Mouse (Mus musculus) intestine, embryonic 16.5 days (tissue): ENCODE measurements around the gene Rsf1. TPM values are rescaled to one million over a fixed set of nuclear protein-coding genes. Genes with fewer than 3 reads are reported as not detected.
A peak's percentile ranks its signal among the peaks of the same experiment; 100 is the strongest.

ENCODE experiments used
- ATAC-seq: fragments of 200-750 bp; cut with Nextera tagmentation; 2 replicates; pipeline ENCODE4 v1.8.0; 2017; ENCODE audit warnings: moderate TSS enrichment, moderate library complexity
- H3K27ac ChIP-seq: fragments of 300-500 bp; sonication (generic); 2 replicates; pipeline ENCODE4 v1.5.1; 2014; ENCODE audit warnings: mild to moderate bottlenecking, low read length
- H3K27me3 ChIP-seq: fragments of 300-500 bp; sonication (generic); replicated peaks from 2 replicates; pipeline ENCODE4 v1.6.1; 2014; ENCODE audit warnings: low read length, control low read depth, mixed read lengths; ENCODE audit not compliant: control insufficient read depth, insufficient read depth
- H3K36me3 ChIP-seq: fragments of 300-500 bp; sonication (generic); 2 replicates; pipeline ENCODE4 v1.6.1; 2014; ENCODE audit warnings: low read length, control low read depth; ENCODE audit not compliant: control insufficient read depth, insufficient read depth
- H3K4me1 ChIP-seq: fragments of 300-500 bp; sonication (generic); 2 replicates; pipeline ENCODE4 v1.6.1; 2014; ENCODE audit warnings: low read length, control low read depth, mixed read lengths; ENCODE audit not compliant: control insufficient read depth, insufficient read depth
- H3K4me2 ChIP-seq: fragments of 300-500 bp; sonication (generic); 2 replicates; pipeline ENCODE4 v1.6.1; 2014; ENCODE audit warnings: low read depth, low read length, control low read depth
- H3K4me3 ChIP-seq: fragments of 300-500 bp; sonication (generic); 2 replicates; pipeline ENCODE4 v1.5.1; 2014; ENCODE audit warnings: mild to moderate bottlenecking, low read length
- H3K9ac ChIP-seq: fragments of 300-500 bp; sonication (generic); 2 replicates; pipeline ENCODE4 v1.6.1; 2014; ENCODE audit warnings: low read depth, low read length
- H3K9me3 ChIP-seq: fragments of 300-500 bp; sonication (generic); 2 replicates; pipeline ENCODE4 v1.6.1; 2016; ENCODE audit warnings: low read length, control low read depth; ENCODE audit not compliant: control insufficient read depth
- WGBS: fragments of 180-500 bp; shearing (Covaris S2); extraction: QIAGEN DNeasy Blood & Tissue Kit; methylation state at CpG from one replicate; pipeline ENCODE4 v1.1.7; 2014; 5-methylcytosine and 5-hydroxymethylcytosine counted together
- polyA plus RNA-seq: library from polyadenylated mRNA; unstranded; fragments of >200 nt; fragmentation: Nextera tagmentation; extraction: Ambion mirVana; gene quantifications from 2 replicates; pipeline ENCODE4 v1.2.1, GENCODE M21; 2015

The Rsf1 gene
- polyA plus RNA-seq, 1 experiment from 2014 or later = 16.0 TPM

DNA sequence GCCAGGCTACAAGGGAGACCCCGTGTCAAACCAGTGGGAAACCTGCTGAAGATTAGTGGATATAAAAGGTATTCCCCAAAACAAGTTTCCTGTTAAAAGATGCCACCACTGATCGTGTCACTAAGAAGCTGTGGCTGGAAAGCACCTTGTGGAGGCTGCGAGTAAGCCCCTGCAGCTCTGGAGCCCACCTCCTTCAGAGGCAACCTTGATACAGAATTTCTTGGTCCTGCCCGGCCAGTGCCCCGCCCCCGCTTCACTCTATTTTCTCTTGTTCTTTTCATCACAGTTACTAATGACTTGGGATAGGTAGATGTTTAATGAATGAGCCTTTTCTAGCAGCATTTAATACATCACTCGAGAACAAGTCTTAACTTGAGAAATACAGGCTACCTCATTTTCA, 146.4 kb downstream of the Rsf1 start:
- 86% methylated on average over 7 of the region's 7 CpGs for whole genome bisulfite sequencing
- Histone ChIP-seq H3K4me1 (0 out of 2 replicates have a peak, but pooled peaks cover 2% of the 10 kb centered on the region), H3K4me3 (no peak overlapping the region), H3K27me3 (no peaks in the 10 kb centered on the region), H3K36me3 (no peaks in the 10 kb centered on the region), H3K4me2 (no peak overlapping the region), H3K27ac (no peak overlapping the region), H3K9ac (no peak overlapping the region), H3K9me3 (no peaks in the 10 kb centered on the region)
- ATAC-seq = no peak

DNA sequence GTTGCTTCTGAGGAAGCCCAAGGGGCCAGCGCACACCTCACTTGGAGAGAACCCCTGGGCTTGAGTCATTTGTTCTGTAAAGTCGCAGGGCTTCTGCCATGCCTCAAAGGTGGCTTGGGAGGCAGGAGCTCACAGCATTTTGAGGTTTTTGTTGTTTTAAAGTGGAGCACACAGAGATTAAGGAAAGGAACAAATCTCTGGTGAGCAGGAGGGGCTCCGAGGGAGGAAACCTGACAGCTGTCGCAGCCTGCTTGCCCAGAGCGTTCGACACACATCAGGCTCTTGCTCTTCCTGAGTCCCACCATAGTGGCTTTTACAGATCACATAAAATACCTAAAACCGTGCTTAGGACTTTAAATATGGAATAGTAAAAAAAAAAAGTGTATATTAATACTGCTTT, 147.1 kb downstream of the Rsf1 start:
- no peak overlapping the region for H3K4me3 ChIP-seq
- H3K27me3 ChIP-seq = no peaks in the 10 kb centered on the region
- ATAC-seq = no peak

DNA sequence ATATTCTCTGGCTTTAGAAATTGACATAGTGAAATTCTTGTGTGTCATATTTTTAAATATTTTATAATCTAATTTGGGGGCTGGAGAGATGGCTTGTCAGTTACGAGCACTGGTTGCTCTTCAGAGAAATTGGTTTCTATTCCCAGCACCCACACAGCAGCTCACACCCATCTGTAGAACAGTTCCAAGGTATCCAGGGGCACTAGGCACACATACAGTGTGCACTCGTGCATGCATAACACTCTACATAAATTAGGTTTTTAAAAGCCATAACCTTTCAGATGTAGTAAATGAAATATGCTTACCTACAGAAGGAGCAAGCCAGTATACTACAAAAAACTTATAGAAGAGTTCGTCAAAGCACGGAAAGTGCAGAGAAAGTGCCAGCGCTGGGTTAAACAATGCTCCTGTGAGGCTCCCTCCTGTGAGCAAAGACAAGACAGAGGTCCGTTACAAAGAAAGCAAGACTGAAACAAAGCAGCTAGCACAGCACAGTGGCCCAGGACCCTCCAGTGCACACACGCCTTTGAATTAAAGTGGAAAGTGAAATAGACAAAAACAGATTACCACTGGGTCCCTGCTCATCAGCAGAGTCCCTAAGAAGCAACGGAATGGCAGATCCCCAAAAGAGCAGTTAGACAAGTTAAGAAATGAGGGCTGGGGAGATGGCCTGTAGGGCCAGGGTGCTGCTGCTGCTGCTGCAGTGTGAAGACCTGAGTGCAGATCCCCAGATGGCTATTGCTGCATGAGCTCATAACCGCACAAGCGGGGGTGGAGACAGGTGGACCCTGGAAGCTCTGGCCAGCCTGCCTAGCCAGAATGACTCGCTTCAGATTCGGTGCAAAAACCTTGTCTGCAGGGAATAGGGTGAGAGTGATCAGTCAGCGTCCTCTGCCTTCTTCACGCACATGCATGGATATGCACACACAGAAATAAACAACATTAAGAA, 149.3 kb downstream of the Rsf1 start:
- no peak for ATAC-seq
- Histone ChIP-seq H3K4me3 (no peak overlapping the region), H3K9ac (no peak overlapping the region), H3K36me3 (no peaks in the 10 kb centered on the region), H3K9me3 (no peaks in the 10 kb centered on the region), H3K4me2 (no peak overlapping the region), H3K4me1 (0 out of 2 replicates have a peak, but pooled peaks cover 2% of the 10 kb centered on the region), H3K27me3 (no peaks in the 10 kb centered on the region), H3K27ac (no peak overlapping the region)
- 64% methylated on average over 14 of the region's 14 CpGs for WGBS

More for the DNA sequence above, 147.1 kb downstream of the Rsf1 start:
- Histone ChIP-seq H3K4me1 (0 out of 2 replicates have a peak, but pooled peaks cover 2% of the 10 kb centered on the region), H3K27ac (no peak overlapping the region), H3K36me3 (no peaks in the 10 kb centered on the region), H3K9ac (no peak overlapping the region), H3K4me2 (no peak overlapping the region), H3K9me3 (no peaks in the 10 kb centered on the region)
- 74% methylated on average over 7 of the region's 7 CpGs for WGBS

DNA sequence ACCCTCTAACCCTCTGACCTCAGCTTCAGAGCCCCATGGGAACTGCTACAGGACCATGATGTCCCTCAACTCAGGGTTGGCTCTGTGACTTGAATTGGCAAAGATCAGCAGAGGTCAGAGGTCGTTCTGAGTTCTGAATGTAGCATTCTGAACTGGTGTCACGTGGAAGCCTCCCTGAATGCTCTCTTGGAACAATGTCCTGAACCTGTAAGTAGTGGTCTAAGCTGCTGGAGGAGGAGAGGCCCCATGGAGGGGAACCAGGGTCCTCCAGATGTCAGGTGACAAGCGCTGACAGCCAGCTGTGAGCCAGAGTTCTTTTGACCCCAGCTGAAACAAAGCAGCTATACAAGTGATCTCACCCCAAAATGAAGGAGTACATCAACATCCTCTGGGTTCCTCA, 150.7 kb downstream of the Rsf1 start:
- Histone ChIP-seq H3K27ac (no peak overlapping the region), H3K4me1 (0 out of 2 replicates have a peak, but pooled peaks cover 2% of the 10 kb centered on the region), H3K9me3 (no peaks in the 10 kb centered on the region), H3K27me3 (no peaks in the 10 kb centered on the region), H3K36me3 (no peaks in the 10 kb centered on the region), H3K4me2 (no peak overlapping the region), H3K4me3 (no peak overlapping the region), H3K9ac (no peak overlapping the region)
- ATAC-seq = no peak
- WGBS = 73% methylated on average over 3 of the region's 3 CpGs

DNA sequence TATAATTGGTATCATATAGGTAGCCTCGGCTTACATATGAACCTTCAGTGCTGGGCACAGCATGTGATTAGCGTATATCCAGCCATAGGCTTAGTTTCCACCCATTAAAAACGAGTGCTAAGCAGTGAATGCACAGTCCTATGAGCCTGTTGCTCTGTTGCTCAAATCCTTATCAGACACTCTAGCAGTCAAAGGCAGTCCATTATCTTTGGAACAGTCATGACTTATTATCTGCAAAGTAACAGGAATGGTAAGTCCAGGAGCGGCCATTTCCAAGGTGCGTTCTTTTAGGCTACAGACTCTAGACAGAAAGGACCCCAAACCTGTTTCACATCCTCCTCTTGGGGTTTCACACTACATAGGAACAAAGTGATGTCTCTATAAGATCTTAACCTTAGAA, 153.9 kb downstream of the Rsf1 start:
- no peak overlapping the region for H3K27ac ChIP-seq
- no peaks in the 10 kb centered on the region for H3K27me3 ChIP-seq
- H3K9me3 ChIP-seq = no peaks in the 10 kb centered on the region
- no peak for ATAC-seq
- no peak overlapping the region for H3K4me2 ChIP-seq
- no peaks in the 10 kb centered on the region for H3K36me3 ChIP-seq
- no peak overlapping the region for H3K4me3 ChIP-seq
- H3K4me1 ChIP-seq = 0 out of 2 replicates have a peak, but pooled peaks cover 5% of the 10 kb centered on the region
- H3K9ac ChIP-seq = no peak overlapping the region
- 76% methylated on average over 5 of the region's 5 CpGs for WGBS

DNA sequence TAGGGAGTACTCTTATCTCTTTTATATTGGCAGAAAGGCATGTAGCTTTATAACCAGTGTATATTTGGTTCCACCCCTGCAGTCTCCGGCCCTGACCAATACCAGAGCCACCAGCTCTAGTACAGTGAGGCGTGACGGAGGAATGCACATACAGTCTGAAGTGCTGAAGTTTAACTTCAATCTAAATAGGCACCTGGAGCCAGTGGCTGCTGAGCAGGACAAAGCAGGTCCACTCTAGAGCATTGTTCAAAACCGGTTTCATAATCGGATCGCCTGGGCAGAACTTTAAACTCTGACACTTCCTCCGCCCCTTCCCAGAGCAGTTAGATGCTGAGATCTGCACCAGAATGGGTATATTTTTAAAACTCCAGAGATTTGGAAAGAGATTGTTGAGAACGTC, 155.3 kb downstream of the Rsf1 start:
- Histone ChIP-seq H3K27ac (peak overlapping the region; percentile 20; the same call in 1 of the 2 replicates), H3K27me3 (no peaks in the 10 kb centered on the region), H3K9me3 (no peaks in the 10 kb centered on the region), H3K9ac (no peak overlapping the region), H3K4me1 (0 out of 2 replicates have a peak, but pooled peaks cover 5% of the 10 kb centered on the region), H3K36me3 (no peaks in the 10 kb centered on the region), H3K4me3 (peak overlapping the region; percentile 15), H3K4me2 (peak overlapping the region; percentile 41)
- 67% methylated on average over 8 of the region's 8 CpGs for WGBS
- peak; percentile 57 for ATAC-seq

DNA sequence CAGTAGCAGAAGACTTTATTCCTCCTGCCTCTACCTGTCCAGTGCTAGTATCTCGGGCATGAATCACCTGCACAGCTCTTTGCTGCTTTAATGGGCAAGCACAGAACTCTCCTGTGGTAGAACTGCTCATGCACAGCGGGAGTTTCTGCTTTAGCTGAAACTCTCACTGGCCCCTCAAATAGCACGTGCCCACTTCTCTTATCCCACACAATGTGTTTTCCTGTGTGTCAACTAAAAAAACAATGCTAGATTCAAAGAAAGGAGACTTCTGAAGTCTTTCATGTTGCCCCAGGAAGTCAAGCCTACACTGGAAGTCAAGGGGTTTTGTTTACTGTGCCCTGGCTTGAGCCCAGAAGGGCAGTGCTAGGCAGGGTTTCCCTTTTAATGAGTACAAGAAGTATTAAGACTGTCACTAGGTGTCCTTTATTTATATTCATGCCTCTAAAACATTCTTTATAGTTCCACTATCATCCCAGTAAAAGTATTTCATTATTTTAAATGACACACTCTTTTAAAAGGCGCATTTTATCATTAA, 156.3 kb downstream of the Rsf1 start:
- peaks cover 10% of the 10 kb centered on the region for H3K4me1 ChIP-seq
- no peaks in the 10 kb centered on the region for H3K27me3 ChIP-seq
- H3K4me3 ChIP-seq = peak overlapping the region; percentile 15
- H3K27ac ChIP-seq = 0 out of 2 replicates have a peak overlapping the region, but pooled peaks have one; percentile 20
- no peak overlapping the region for H3K9ac ChIP-seq
- no peaks in the 10 kb centered on the region for H3K9me3 ChIP-seq
- peak overlapping the region; percentile 41 for H3K4me2 ChIP-seq
- no peak for ATAC-seq
- WGBS = 57% methylated on average over 4 of the region's 4 CpGs
- H3K36me3 ChIP-seq = no peaks in the 10 kb centered on the region

DNA sequence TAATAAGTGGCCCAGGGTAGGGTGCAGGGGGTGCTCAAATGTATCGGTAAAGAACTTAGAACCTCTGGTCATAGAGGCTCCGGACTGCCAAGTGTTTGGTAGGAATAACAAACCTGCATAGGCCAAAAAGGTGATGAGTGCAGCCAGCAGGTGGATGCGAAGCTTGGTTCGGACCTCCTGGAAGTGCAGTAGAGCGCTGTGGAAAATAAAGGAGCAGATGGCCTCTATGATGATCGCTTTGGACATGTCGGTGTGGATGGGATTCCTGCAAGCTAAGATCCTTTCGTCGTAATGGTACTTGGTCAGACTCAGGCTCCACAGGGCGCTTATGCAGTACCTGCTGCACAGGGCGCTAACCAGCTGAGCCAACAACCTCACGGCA, 157.6 kb downstream of the Rsf1 start:
- H3K9me3 ChIP-seq = no peaks in the 10 kb centered on the region
- no peak for ATAC-seq
- WGBS = 9% methylated on average over 12 of the region's 12 CpGs
- peak overlapping the region; percentile 64 for H3K27ac ChIP-seq
- peak overlapping the region; percentile 79 for H3K9ac ChIP-seq
- H3K27me3 ChIP-seq = no peaks in the 10 kb centered on the region
- peaks cover 10% of the 10 kb centered on the region for H3K4me1 ChIP-seq
- no peaks in the 10 kb centered on the region for H3K36me3 ChIP-seq
- peak overlapping the region; percentile 67 for H3K4me2 ChIP-seq
- peak overlapping the region; percentile 60 for H3K4me3 ChIP-seq

DNA sequence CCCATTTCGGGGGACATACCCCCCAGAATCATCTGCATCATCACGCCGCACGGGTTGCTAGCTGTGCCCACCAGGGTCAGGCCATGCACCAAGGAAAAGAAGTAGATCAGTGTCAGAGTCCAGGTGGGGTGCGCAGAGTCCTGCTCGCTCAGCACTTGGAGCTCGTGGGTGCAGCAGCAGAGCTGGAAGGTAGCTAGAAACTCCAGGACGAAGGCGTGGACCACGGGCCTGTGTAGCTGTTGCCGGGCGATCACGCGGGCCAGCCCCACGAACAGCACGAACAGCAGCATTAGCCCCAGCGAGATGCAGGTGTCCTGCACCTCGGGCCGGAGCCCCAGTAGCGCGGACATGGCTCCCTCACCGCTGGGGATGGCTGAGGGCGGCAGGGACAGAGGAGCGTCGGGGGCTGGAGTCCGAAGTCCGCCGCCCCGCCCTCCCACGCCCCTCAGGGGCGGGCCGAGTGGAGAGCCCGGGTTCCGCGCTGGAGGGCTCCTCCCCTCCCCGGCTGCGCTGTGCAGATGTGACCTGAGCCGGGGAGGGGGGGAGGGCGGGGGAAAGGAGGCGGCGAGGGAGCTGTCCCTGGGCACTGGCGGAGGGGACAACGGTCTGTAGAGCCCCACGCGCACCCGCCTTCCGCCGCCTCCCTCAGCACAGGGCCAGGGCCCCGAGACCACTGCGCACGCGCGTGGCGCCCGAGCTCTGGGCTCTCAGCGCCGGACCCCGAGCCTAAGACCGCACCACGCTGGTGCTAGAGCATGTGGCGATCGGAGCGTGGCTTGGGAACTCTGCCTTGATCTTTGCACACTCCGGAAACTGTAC, 158.2 kb downstream of the Rsf1 start, which contains the start of gene Aqp11:
Gene Aqp11, minus strand, starts transcription at position 652 of the 819 bp plus-strand sequence.
- Histone ChIP-seq H3K4me2 (peak within 1 kb of the TSS; percentile 67), H3K9ac (peak within 1 kb of the TSS; percentile 79), H3K4me3 (peak within 1 kb of the TSS; percentile 60), H3K4me1 (peaks cover 10% of the 10 kb centered on the region), H3K27me3 (no peaks in the 10 kb centered on the region), H3K36me3 (no peaks in the 10 kb centered on the region), H3K27ac (peak within 1 kb of the TSS; percentile 79), H3K9me3 (no peaks in the 10 kb centered on the region)
- ATAC-seq = peak; percentile 93
- WGBS = under 1% methylated on average over 47 of the region's 64 CpGs
